Mouse (Mus musculus): ENCODE results near the gene Rbm17. TPM values are rescaled to one million over a fixed set of nuclear protein-coding genes. Genes with fewer than 3 reads are reported as not detected.
"Not testable (repeated sequence)": the region's sequence is repeated elsewhere in the genome, so short reads cannot be mapped to it uniquely, and the experiment has no call there.

Gene Rbm17
- polyA plus RNA-seq, 1 experiment from 2014 or later = 220 TPM

DNA sequence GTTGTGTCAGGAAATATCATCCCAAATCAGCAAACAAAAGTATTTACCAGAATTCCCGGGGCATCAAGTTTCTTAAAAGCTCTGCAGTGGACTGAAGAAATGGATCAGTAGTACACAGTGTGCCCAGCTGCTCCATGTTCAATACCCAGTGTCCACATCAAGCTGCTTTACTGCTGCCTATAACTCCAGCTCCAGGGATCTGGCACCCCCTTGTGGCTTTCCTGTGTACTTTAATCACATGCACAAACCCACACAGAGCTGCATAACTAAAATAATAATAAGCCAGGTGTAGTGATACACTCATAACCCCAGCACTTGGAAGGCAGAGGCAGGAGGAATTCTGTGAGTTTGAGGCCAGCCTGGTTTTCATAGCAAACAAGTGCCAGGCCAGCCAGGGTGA is 61.3 kb downstream of the Rbm17 start:
- 80% methylated on average over 1 of the region's 1 CpGs for WGBS
- peak; percentile 49; the same call in 1 of the 2 replicates for ATAC-seq (replicated peaks; ENCODE audit: insufficient number of reproducible peaks, low FRiP score, low TSS enrichment, low read depth)
- H3K4me2 ChIP-seq (ENCODE audit: low read depth, low read length) = no peak overlapping the region

DNA sequence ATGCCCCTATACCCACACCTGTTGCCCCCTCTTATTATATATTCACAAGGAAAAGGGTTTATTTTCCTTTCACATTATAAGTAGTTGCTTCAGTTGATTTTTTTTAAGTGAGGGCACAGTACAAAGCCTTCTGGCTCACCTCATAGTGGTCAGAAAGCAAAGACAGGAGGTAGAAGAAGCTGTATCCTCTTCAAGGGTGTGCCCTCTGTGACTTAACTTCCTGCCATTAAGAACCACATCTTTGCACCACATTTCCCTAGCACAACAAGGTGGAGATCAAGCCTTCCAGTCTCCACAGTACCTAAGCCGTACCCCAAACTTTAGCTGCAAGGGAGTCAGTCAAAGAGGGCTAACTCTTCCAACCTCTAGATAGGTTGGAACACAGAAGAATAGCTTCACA is 61.8 kb downstream of the Rbm17 start:
- no peak for ATAC-seq (replicated peaks; ENCODE audit: insufficient number of reproducible peaks, low FRiP score, low TSS enrichment, low read depth)
- Histone ChIP-seq H3K9me3 (replicated peaks; ENCODE audit: control insufficient read depth, low read length) (no peaks in the 10 kb centered on the region), H3K4me3 (ENCODE audit: low read depth, low read length) (no peak overlapping the region), H3K27me3 (ENCODE audit: control insufficient read depth, insufficient read depth, low read length) (no peaks in the 10 kb centered on the region), H3K36me3 (replicated peaks; ENCODE audit: control insufficient read depth, insufficient read depth, low read depth, low read length) (no peaks in the 10 kb centered on the region), H3K9ac (replicated peaks; ENCODE audit: low read length) (no peak overlapping the region), H3K4me1 (ENCODE audit: control insufficient read depth, insufficient read depth, low read length) (no peaks in the 10 kb centered on the region), H3K27ac (replicated peaks; ENCODE audit: low read depth, low read length) (no peak overlapping the region), H3K4me2 (ENCODE audit: low read depth, low read length) (no peak overlapping the region)
- DNase-seq (ENCODE audit: low spot score) = no peak
- WGBS = 97% methylated on average over 1 of the region's 1 CpGs

More for the DNA sequence above, 61.3 kb downstream of the Rbm17 start:
- Histone ChIP-seq H3K27ac (replicated peaks; ENCODE audit: low read depth, low read length) (no peak overlapping the region), H3K9ac (replicated peaks; ENCODE audit: low read length) (no peak overlapping the region), H3K4me1 (ENCODE audit: control insufficient read depth, insufficient read depth, low read length) (no peaks in the 10 kb centered on the region), H3K27me3 (ENCODE audit: control insufficient read depth, insufficient read depth, low read length) (no peaks in the 10 kb centered on the region), H3K4me3 (ENCODE audit: low read depth, low read length) (no peak overlapping the region), H3K9me3 (replicated peaks; ENCODE audit: control insufficient read depth, low read length) (no peaks in the 10 kb centered on the region), H3K36me3 (replicated peaks; ENCODE audit: control insufficient read depth, insufficient read depth, low read depth, low read length) (no peaks in the 10 kb centered on the region)
- peak; percentile 56 for DNase-seq (ENCODE audit: low spot score)

DNA sequence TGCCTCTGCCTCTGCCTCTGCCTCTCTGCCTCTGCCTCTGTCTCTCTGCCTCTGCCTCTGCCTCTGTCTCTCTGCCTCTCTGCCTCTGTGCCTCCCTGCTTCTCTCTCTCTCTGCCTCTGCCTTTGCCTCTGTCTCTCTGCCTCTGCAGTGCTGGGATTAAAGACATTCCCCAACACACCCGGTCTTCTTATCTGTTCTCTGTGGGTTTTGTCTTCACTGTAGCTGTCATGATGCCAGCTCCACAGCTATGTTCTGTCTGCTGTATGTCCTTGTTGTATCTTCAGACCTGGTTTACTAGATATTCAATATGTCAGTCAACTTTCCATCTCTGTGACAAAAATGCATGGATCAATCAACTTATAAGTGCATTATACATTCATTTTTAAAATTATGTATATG is 62.4 kb downstream of the Rbm17 start:
- not testable (repeated sequence) for H3K9ac ChIP-seq (replicated peaks; ENCODE audit: low read length); H3K4me2 ChIP-seq (ENCODE audit: low read depth, low read length); DNase-seq (ENCODE audit: low spot score); H3K27ac ChIP-seq (replicated peaks; ENCODE audit: low read depth, low read length); ATAC-seq (replicated peaks; ENCODE audit: insufficient number of reproducible peaks, low FRiP score, low TSS enrichment, low read depth); H3K4me1 ChIP-seq (ENCODE audit: control insufficient read depth, insufficient read depth, low read length); H3K4me3 ChIP-seq (ENCODE audit: low read depth, low read length); H3K36me3 ChIP-seq (replicated peaks; ENCODE audit: control insufficient read depth, insufficient read depth, low read depth, low read length); H3K9me3 ChIP-seq (replicated peaks; ENCODE audit: control insufficient read depth, low read length); H3K27me3 ChIP-seq (ENCODE audit: control insufficient read depth, insufficient read depth, low read length)
- WGBS = 90% methylated on average over 1 of the region's 1 CpGs

DNA sequence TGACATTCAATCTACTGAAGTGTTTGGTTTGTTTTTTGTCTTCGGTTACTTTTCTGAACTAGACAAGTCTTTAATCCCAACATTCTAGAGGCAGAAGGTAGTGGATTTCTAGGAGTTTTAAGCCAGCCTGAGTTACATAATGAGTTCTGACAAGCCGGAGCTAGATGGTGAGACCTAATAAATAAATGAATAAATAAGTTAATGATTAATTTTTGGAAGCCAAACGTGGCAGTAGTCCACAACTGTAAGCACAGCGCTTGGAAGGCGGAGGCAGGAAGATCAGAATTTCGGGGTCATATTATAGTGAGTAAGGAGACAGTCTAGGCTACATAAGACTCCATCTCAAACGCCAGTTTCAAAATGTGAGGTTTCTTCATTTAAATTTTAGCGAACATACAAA is 68.0 kb downstream of the Rbm17 start:
- H3K36me3 ChIP-seq (replicated peaks; ENCODE audit: control insufficient read depth, insufficient read depth, low read depth, low read length) = no peaks in the 10 kb centered on the region
- 76% methylated on average over 8 of the region's 8 CpGs for WGBS
- H3K4me1 ChIP-seq (ENCODE audit: control insufficient read depth, insufficient read depth, low read length) = no peaks in the 10 kb centered on the region
- no peak overlapping the region; the same call in 1 of the 2 replicates for H3K4me3 ChIP-seq (ENCODE audit: low read depth, low read length)
- H3K9ac ChIP-seq (replicated peaks; ENCODE audit: low read length) = no peak overlapping the region
- no peaks in the 10 kb centered on the region for H3K9me3 ChIP-seq (replicated peaks; ENCODE audit: control insufficient read depth, low read length)
- H3K4me2 ChIP-seq (ENCODE audit: low read depth, low read length) = no peak overlapping the region
- DNase-seq (ENCODE audit: low spot score) (no peak), ATAC-seq (replicated peaks; ENCODE audit: insufficient number of reproducible peaks, low FRiP score, low TSS enrichment, low read depth) (no peak)
- no peak overlapping the region for H3K27ac ChIP-seq (replicated peaks; ENCODE audit: low read depth, low read length)
- H3K27me3 ChIP-seq (ENCODE audit: control insufficient read depth, insufficient read depth, low read length) = no peaks in the 10 kb centered on the region

Other genes starting within 250 kb of the Rbm17 start
- gene Pfkfb3, start 50.1 kb downstream of the Rbm17 start, polyA plus RNA-seq (2014; fragmentation: Nextera tagmentation; extraction: Ambion mirVana) = 12.2 and 13.8 TPM in 2 replicates
- gene Gm17490, start 22.1 kb upstream of the Rbm17 start, polyA plus RNA-seq (2014; fragmentation: Nextera tagmentation; extraction: Ambion mirVana) = not detected in 2 replicates
- not detected in 2 replicates for gene Il2ra, start 38.7 kb upstream of the Rbm17 start, polyA plus RNA-seq (2014; fragmentation: Nextera tagmentation; extraction: Ambion mirVana)
- 0.28 and 0.29 TPM in 2 replicates for gene Il15ra, start 101.1 kb upstream of the Rbm17 start, polyA plus RNA-seq (2014; fragmentation: Nextera tagmentation; extraction: Ambion mirVana)
- 148 and 154 TPM in 2 replicates for gene Fbh1, start 173.4 kb upstream of the Rbm17 start, polyA plus RNA-seq (2014; fragmentation: Nextera tagmentation; extraction: Ambion mirVana)
- 23.6 and 27.7 TPM in 2 replicates for gene Ankrd16, start 173.7 kb upstream of the Rbm17 start, polyA plus RNA-seq (2014; fragmentation: Nextera tagmentation; extraction: Ambion mirVana)

Measured in embryonic facial prominence, embryonic 11.5 days (tissue).